Mouse (Mus musculus) hematopoietic multipotent progenitor cell, adult 10-12 weeks (in vitro differentiated cells): ENCODE measurements around the gene Hnrnpd. TPM values are rescaled to one million over a fixed set of nuclear protein-coding genes. Genes with fewer than 3 reads are reported as not detected.

Experiments used
- polyA plus RNA-seq: library from polyadenylated mRNA; stranded (reverse); fragments of >175 nt; gene quantifications from 2 replicates; pipeline ENCODE4 v1.2.3, GENCODE M21; 2012; ENCODE audit warnings: low replicate concordance

Hnrnpd gene
- 148 and 239 TPM in 2 replicates for polyA plus RNA-seq

DNA sequence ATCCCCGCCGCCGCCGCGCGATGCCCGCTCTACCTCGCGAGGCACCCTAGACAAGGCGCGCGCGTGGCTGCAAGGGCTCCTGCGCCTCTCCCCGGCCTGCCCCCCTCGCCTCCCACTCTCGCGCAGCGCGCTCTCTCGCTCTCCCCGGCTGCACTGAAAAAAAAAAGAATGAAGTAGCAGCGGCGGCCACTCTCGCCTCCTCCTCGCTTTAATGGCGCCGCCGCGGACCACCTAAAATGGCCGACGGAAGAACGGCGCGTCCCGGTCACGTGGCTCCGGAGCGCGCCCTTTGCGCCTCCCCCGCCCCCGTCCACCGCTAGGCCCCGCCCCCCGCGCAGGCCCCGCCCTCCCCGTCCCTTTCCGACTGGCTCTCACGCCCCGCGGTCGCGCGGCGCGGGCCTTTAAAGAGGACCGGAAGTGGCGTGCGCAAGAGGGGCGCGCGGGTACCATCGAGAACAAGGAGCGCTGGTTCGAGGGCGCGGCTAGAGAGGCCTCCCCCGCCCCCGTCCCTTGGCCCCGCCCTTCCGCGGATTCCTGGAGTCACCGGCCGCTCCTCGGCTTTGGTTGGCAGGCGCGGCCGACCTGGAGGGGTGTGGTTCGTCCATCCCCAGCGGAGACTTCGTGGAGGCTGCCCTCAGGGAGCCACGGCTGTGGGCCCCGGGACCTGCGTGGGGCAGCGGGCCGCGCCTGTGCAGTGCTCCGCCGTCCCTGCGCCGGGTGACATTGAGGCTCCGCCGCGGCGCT lies at the start of gene Hnrnpd, which contains the start of gene 4930524J08Rik:
Gene Hnrnpd, minus strand, starts transcription at position 240 of the 744 bp plus-strand sequence.
Gene 4930524J08Rik, plus strand, starts transcription at position 363 of the 744 bp plus-strand sequence.

DNA sequence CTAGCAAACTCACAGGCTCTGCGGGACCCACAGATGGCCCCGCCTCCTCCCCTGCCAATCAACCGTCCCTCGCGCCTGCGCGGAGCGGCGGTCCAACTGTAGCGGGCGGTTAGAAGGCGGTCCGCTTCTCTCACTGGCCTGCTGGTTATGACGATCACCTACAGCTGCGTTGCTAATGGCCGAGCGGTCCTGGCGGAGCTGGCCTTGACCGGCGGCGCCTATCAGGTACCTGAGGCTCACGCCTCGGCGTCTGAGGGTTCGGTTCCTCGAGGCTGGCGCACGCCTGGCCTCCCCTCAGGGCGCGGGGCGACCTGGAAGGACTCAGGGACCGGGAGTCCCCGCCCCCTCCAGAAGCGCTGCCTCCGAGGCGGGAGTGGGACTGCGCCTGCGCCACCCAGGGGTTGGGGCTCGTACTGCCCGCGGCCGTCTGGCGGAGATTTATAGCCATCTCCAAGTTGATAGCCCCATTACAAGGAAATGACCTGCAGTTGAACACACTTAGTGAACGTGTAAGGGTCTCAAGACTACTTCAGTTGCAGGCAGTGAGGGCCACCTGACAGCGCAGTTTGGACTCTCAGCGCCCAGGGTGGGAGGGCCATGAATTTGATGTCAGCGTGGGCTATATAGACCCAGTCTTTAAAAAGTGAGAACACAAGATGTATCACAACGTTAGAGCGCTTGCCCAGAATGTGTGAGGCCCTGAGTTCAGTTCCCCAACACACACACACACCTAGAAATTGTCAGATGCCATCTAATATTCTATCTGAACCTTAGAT lies 72.4 kb downstream of the Hnrnpd start, which contains the start of gene Vamp9:
Gene Vamp9, plus strand, starts transcription at position 74 of the 776 bp plus-strand sequence.

Other genes starting within 250 kb of the Hnrnpd start
- 10.1 and 19.2 TPM in 2 replicates for gene Rasgef1b, start 249.9 kb downstream of the Hnrnpd start, polyA plus RNA-seq
- gene Vamp9, start 72.7 kb downstream of the Hnrnpd start, polyA plus RNA-seq, result not detected in 2 replicates
- gene 4930524J08Rik, start 123 bp upstream of the Hnrnpd start, polyA plus RNA-seq, result 1.9 and 2.5 TPM in 2 replicates
- gene Hnrnpdl, start 60.7 kb upstream of the Hnrnpd start, polyA plus RNA-seq, result 151 and 224 TPM in 2 replicates
- gene Enoph1, start 61.0 kb upstream of the Hnrnpd start, polyA plus RNA-seq, result 13.4 and 13.5 TPM in 2 replicates
- gene Tmem150c, start 180.9 kb upstream of the Hnrnpd start, polyA plus RNA-seq, result 0.37 and 0.71 TPM in 2 replicates